Mouse (Mus musculus): ENCODE data around the gene Mcoln3.

- TF ChIP-seq POLR2A (IDR thresholded peaks at IDR 0.05; ENCODE audit: low read depth, low read length) = no peak
- no peak for TF ChIP-seq CTCF (conservative IDR thresholded peaks at IDR 0.05; ENCODE audit: insufficient read depth, insufficient read length, low read depth, low read length)
Observed at GRCm38 (mm10) chr3:146140276-146140675, 23.0 kb downstream of the Mcoln3 start.
